Mouse (Mus musculus) gastrocnemius, adult 8-10 months (tissue): ENCODE results near the gene Ccdc57. TPM values are rescaled to one million over a fixed set of nuclear protein-coding genes. Genes with fewer than 3 reads are reported as not detected.
"Not testable (repeated sequence)": the region's sequence is repeated elsewhere in the genome, so short reads cannot be mapped to it uniquely, and the experiment has no call there.

ENCODE experiments used
- DNase-seq, 2 experiments: peaks; one replicate each; pipeline ENCODE4 v3.0.0; 2022; ENCODE audit warnings: low spot score in 2 of 2
- total RNA-seq, 4 experiments: library from RNA; stranded (reverse); gene quantifications; 2 replicates each; pipeline ENCODE4 v1.2.4; 2022

Gene Ccdc57
- total RNA-seq, 4 experiments from 2014 or later = 2.3 to 5.4 (median 3.6) TPM

DNA sequence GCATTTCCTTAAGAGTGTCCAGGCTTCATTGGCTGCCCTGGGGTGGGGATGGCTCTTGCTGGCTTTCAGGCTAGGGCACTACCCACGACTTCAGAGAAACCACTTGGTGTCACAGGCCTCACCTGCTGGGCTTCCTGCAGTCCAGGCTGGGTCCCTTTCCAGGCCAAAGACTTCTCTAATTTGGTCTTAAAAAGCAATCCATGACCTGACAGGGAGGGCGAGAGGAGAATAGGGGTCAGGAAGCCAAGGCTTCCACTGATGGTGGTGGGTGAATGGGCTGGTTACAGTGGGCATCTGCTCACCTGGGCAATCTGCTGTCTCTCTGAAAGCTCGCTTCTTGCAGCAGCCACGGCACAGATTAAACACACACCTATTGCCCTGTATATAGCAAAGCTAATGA, 143.3 kb downstream of the Ccdc57 start:
- no peak for DNase-seq

DNA sequence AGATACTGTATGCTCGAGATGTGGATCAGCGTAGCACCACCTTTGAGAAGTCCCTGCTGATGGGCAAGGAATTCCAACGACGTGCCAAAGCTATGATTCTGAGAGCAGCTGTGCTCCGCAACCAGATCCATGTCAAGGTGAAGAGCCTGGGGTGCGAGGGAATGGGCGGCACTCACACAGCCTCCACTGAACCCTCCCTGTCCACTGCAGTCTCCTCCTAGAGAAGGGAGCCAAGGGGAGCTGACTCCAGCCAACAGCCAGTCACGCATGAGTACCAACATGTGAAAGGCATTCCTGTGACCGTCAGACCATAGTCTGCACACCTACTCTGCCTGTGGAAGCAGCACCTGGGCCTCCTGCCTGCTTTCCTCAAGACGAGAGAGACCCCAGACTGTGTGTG, 144.2 kb downstream of the Ccdc57 start:
- DNase-seq = not testable (repeated sequence)

DNA sequence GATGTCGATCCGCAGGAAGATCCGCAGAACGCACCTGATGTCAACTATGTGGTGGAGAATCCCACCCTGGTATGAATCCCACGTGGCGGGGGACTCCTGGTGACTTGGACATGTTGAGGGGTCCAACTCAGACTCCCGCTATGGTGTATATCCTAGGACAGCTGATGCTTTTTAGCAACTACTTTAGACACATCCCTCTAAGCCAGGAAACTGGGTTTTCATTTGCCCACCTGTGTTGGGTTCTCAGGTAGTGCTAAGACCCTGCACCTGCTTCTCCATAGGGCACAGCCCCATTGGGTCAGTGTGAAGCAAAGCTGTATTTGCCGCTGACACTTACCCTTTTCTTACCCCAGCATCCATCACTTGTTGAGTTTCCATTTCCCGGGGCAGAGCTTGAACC, 147.5 kb downstream of the Ccdc57 start:
- DNase-seq = no peak

DNA sequence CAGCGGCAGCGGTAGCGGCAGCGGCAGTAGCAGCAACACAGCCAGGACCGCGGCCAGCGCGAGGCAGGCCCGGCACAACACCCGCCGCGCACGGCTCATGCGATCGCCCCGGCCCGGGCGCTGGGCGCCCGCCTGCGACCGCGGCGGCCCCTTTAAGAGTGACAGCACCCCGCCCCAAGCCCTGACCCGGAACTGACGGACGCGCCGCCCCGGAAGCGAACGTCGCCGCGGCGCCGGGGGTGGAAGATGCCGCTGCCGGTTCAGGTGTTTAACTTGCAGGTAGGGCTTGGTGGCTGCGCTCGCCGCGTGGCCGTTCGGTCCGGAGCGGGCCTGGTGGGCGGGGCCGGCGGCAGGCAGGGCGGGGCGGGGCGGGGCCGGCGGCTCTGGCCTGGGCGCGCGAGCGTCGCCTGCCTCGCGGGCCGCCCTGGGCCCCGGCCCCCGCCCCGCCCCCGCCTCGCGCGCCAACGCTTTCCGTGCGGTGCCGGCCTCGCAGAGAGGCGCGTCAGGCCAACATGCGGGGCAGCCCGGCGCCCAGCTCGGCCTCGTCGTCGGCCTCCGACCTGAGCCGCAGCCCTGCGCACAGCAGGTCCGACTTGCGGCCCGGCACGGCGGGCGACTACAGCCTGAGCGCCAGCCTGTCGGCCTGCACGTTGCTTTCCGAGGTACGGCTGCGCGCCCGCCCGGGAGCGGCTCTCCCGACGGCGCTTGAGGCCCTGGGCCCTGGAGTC, 148.4 kb downstream of the Ccdc57 start, which contains the start of the genes Rfng and Gps1:
Gene Rfng, minus strand, starts transcription at position 144 of the 728 bp plus-strand sequence.
Gene Gps1, plus strand, starts transcription at position 209 of the 728 bp plus-strand sequence.
- DNase-seq = peak; percentile 56 to 68

DNA sequence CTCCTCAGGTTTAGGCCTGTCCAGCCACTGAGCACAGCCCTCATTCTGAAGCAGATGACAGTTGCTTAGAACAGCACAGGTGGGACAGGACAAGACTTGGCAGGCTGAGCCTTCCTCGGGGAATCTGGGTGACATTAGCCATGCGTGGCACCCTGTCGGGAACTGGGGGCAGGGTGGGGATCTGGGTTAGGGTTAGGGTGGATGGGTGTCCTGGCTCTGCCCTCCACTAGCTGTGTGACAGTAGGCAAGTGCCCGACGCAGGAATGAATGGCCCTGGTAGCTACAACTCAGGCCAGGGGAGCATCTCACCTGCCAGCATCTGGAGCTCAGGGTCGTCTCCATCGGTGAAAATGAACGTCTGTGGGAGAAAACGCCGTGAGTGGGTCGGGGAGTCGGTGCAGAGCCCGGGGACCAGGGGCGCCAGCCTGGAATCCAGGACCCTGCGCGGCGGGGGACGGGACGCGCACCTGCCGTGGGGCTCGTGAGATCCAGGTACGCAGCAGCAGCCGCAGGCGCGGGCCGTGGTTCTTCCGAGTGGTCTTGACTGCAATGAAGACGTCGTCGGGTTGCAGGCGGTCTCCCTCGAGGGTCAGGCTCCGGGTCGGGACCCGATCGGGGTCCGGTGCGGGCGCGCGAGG, 149.1 kb downstream of the Ccdc57 start:
- DNase-seq = no peak

DNA sequence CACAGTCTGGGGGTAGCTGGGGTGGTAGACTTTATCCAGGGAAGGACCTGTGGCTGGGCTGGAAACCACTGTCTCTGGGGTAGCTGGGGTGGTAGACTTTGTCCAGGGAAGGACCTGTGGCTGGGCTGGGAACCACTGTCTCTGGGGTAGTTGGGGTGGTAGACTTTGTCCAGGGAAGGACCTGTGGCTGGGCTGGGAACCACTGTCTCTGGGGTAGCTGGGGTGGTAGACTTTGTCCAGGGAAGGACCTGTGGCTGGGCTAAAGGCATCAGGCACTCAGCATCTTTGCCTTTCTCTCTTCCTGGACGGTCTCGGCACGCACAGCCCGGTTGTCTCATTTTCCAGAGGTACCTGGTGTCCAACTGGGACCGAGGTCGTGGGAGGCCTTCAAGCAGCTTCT, 151.3 kb downstream of the Ccdc57 start:
- DNase-seq = not testable (repeated sequence)

DNA sequence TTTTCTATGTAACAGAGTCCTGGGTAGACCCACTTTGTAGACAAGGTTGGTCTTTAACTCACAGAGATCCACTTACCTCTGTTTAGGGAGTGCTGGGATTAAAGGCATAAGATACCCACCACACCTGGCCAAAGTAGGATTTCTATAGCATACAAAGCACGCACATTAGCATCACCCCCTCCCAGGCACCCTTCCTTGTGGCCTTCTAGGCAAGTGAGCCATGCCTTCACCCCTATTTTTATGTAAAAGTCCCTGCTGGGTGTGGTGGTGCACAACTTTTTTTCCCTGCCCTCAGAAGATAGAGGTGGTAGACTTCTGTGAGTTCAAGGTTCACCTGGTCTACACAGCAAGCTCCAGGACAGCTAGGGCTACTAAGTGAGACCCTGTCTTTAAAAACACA, 152.8 kb downstream of the Ccdc57 start:
- no peak for DNase-seq

DNA sequence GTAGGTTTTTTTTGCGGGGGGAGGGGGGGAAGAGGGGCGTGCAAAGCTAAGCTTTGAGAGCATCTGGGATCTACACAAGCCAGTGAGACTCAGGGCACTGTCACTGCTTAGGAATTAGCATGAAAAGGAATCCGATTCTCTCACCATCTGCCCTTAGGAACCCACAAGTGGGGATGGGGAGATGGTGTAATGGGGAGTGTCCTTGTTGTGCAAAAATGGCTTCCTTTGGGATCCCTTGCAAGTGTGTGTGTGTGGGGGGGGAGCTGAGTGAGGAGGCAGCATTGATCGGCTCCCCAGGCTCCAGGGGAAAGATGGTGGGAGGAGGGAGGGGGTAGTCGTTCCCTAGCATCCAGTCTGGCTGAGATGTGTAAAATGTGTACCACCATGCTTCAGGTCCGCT, 155.5 kb downstream of the Ccdc57 start:
- DNase-seq = no peak

Other genes with a start within 250 kb of the Ccdc57 start
- 10 to 100 TPM; 26.1 to 31.0 (median 27.3) TPM for gene Cenpx, start 219.1 kb downstream of the Ccdc57 start, total RNA-seq
- gene Lrrc45, start 218.9 kb downstream of the Ccdc57 start, total RNA-seq = 1 to 10 TPM; 1.8 to 4.4 (median 2.9) TPM
- 1 to 10 TPM in 2 of 4 experiments, under 1 TPM in 2; 0.75 to 1.2 (median 0.89) TPM for gene Rac3, start 211.4 kb downstream of the Ccdc57 start, total RNA-seq
- gene Dcxr, start 205.6 kb downstream of the Ccdc57 start, total RNA-seq = 1 to 10 TPM; 7.9 to 9.8 (median 8.7) TPM
- gene Cbr2, start 200.8 kb downstream of the Ccdc57 start, total RNA-seq = 10 to 100 TPM in 2 of 4 experiments, 1 to 10 TPM in 2; 6.1 to 30.8 (median 10.4) TPM
- gene Hmga1b, start 170.1 kb downstream of the Ccdc57 start, total RNA-seq = 10 to 100 TPM; 14.8 to 40.9 (median 19.1) TPM
- 10 to 100 TPM; 10.8 to 13.6 (median 13.1) TPM for gene Rfng, start 148.7 kb downstream of the Ccdc57 start, total RNA-seq
- gene Gps1, start 148.6 kb downstream of the Ccdc57 start, total RNA-seq = 10 to 100 TPM; 65.4 to 71.6 (median 69.3) TPM
- 10 to 100 TPM; 29.0 to 36.8 (median 35.0) TPM for gene Dus1l, start 136.5 kb downstream of the Ccdc57 start, total RNA-seq
- 10 to 100 TPM in 2 of 4 experiments, 1 to 10 TPM in 2; 8.4 to 12.2 (median 9.4) TPM for gene Fasn, start 108.3 kb downstream of the Ccdc57 start, total RNA-seq
- 100 to 1,000 TPM; 268 to 367 (median 304) TPM for gene Slc16a3, start 15.6 kb upstream of the Ccdc57 start, total RNA-seq
- gene Csnk1d, start 58.5 kb upstream of the Ccdc57 start, total RNA-seq = 10 to 100 TPM; 50.9 to 64.8 (median 53.1) TPM
- gene Cd7, start 106.5 kb upstream of the Ccdc57 start, total RNA-seq = not detected
- gene Sectm1b, start 130.7 kb upstream of the Ccdc57 start, total RNA-seq = not detected
- not detected for gene Sectm1a, start 148.3 kb upstream of the Ccdc57 start, total RNA-seq
- not detected for gene Tex19.2, start 185.8 kb upstream of the Ccdc57 start, total RNA-seq
- not detected for gene Tex19.1, start 213.3 kb upstream of the Ccdc57 start, total RNA-seq
- gene Uts2r, start 227.4 kb upstream of the Ccdc57 start, total RNA-seq = 1 to 10 TPM; 1.1 to 1.5 (median 1.3) TPM